Mouse (Mus musculus) testis, postnatal 14 days (tissue): Measurements from ENCODE around the gene Zc3h15.

Experiments
- DNase-seq: peaks from one replicate; pipeline ENCODE4 v3.0.0; 2021; ENCODE audit warnings: low spot score

The Zc3h15 gene

GRCm38 (mm10) chr2:83674421-83674820, 30.2 kb downstream of the Zc3h15 start:
- no peak for DNase-seq

GRCm38 (mm10) chr2:83674896-83675295, 30.7 kb downstream of the Zc3h15 start:
- DNase-seq = no peak

DNA sequence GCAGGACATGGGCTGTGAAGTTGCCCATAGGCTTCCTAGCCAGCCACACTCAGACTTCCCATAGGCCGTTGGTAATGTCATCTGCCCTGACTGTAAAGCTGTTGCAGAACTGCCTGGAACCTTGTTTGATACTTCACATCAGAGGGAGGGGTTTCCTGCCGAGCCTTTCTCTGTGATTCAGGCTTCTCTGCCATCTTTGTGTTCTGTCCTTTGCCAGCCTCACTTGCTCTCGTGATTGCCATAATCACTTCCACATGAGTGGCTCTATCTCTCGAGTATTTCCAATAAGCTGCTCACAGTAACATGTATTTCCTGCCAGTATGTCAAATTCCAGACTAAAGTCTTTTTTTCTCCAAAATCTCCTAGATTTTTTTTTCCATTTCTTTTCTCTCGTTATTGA, 31.4 kb downstream of the Zc3h15 start:
- no peak for DNase-seq

DNA sequence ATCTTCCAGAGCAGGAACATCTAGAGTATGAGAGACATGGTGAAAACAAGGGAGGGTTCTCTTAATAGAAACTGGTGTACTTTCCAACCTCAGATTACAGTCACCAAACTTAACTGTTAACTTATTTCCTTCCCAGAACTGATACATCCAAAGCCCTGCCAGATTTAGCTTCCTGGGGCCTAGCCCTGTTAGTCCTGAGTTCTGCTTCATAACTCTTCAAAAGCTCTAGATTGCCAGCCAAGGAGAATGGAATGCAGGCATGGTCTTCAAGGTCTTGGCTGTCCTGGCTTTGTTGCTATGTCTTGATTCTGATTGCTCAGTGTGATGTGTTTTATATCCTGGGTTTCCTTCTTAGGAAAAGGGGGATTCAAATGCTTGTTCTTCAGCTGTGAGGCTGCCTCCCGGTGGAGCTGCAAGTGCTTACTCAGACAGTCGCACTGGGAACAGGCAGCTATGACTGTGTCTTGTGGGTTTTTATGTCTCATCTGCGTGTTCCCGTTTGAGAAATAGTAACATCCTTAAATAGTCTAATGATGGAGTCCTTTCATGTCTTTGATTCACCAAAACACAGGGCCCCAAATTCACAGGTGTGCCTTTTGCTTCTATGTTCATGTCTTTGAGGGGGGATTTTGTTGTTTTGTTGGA, 32.1 kb downstream of the Zc3h15 start:
- no peak for DNase-seq

- DNase-seq = no peak
Measured at GRCm38 (mm10) chr2:83681332-83681731, 37.1 kb downstream of the Zc3h15 start.

DNA sequence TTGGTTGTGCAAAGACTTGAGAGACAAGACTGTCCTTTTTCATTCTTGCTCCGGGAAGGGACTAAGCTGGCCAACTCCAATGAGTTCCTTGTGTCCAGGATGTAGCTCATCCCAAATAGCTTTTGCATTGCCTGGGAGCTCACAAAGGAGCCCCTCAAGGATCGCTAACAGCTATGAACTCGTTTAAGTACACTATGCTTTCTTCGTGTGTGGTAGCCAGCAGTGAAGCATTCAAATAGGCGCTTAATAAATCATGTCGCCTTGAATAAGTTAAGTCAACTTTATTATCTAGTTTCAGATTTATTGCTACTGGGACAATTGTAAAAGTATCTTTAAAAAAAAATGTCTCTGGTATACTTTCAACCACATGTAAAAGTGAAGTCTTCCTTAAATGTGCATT, 37.5 kb downstream of the Zc3h15 start:
- DNase-seq = no peak

DNA sequence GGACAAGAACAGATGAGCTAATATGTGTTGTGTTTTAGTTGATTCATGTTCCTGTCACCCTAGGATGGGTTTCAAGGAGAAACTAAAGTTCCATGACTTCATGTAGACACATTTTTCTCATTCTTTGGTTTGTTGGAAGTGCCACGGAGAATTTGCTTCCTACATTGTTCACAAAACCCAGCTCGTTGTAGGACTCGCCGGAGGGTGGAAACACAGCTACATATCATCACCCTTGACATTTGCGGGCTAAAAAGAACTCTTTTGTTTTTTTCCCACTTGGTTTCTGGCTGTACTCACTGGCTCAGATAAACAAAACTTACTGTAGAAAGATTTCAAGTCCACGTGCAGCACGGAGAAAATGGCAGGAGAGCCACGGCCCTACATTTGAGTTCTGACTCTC, 38.0 kb downstream of the Zc3h15 start:
- peak; percentile 27 for DNase-seq

DNA sequence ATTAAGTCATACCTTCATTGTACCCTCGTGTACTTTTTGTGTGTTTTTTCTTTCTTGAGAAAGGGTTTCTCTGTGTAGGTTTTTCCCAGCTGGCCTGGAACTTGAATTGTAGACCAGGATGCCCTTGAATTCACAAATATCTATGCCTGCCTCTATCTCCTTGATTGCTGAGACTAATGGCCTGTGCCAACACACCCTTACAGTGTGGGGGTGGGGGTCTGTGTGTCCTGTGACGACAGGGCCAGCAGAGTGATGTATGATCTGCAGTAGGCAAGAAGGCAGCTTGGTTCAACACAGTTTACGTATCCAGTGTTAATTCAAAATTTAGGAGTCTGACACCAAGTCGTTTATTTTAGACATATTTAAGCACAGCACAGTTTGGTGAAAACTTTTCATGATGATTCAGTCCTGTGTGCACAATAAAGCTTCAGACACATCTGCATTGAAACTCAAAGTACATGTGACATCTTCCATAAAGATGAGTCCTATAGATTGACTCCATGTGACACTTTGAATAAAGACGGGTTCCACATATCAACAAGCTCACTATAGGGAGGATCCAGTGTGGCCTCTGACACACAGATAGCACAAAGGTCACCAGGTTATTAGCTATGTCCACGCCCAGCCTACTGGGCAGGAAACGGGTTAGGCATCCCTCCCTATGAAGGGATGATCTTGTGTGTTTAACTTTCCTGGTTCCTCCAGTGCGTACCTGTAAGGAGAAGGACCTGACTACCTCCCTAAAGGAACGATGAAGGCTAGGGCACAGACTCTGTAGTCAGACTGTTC, 39.7 kb downstream of the Zc3h15 start:
- no peak for DNase-seq

GRCm38 (mm10) chr2:83684691-83685090, 40.5 kb downstream of the Zc3h15 start:
- DNase-seq = no peak

- DNase-seq = no peak
Measured at GRCm38 (mm10) chr2:83690372-83690771, 46.1 kb downstream of the Zc3h15 start.

GRCm38 (mm10) chr2:83692651-83693545, 48.7 kb downstream of the Zc3h15 start:
- DNase-seq = no peak

- DNase-seq = no peak
Measured at GRCm38 (mm10) chr2:83694061-83694460, 49.8 kb downstream of the Zc3h15 start.

- no peak for DNase-seq
Measured at GRCm38 (mm10) chr2:83695345-83696247, 51.4 kb downstream of the Zc3h15 start.

DNA sequence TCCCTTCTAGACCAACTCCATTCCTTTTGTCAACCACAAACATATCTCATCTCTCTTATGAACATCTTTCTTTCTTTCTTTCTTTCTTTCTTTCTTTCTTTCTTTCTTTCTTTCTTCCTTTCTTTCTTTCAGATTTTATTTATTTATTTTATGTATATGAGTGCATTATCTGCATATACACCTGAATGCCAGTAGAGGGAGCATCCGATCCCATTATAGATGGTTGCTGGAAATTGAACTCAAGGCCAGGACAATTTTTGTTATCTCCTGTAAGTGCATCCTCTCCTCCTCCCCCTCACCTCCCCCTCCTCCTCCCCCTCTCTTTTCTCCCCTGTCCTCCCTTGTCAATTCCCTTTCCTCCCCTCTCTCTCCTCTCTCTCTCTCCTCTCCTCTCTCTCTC, 54.2 kb downstream of the Zc3h15 start:
- DNase-seq = no peak

GRCm38 (mm10) chr2:83699324-83699723, 55.1 kb downstream of the Zc3h15 start:
- no peak for DNase-seq

DNA sequence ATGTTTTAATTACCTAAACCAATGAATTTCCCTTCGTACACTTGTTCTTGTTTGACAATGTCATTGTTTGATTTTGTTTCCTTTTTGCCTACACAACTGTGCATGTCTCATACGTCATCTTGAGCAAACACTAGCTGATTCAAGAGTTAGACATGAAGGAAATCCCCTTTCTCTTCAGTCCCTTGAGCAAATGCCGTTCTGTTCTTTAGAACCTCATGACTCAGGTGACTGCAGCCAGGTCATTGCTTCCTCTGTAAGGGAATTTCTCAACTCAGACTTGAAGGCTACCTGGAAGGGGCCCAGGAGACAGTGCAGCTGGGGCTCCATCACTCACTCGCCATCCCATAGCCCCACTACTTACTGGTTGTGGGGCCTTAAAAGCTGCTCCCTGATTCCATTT, 56.4 kb downstream of the Zc3h15 start:
- DNase-seq = no peak

DNA sequence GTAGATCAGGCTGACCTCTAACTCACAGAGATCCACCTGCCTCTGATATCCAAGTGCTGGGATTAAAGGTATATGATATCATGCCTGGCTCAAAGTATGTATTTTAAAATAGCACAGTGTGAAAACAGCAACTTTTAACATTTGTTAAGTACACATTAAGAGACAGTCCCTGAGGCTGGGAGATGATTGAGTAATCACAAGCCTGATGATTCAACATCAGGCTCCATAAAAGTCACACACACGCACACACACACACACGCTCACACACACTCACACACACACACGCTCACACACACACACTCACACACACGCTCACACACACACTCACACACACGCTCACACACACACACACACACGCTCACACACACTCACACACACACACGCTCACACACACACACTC, 58.2 kb downstream of the Zc3h15 start:
- no peak for DNase-seq

DNA sequence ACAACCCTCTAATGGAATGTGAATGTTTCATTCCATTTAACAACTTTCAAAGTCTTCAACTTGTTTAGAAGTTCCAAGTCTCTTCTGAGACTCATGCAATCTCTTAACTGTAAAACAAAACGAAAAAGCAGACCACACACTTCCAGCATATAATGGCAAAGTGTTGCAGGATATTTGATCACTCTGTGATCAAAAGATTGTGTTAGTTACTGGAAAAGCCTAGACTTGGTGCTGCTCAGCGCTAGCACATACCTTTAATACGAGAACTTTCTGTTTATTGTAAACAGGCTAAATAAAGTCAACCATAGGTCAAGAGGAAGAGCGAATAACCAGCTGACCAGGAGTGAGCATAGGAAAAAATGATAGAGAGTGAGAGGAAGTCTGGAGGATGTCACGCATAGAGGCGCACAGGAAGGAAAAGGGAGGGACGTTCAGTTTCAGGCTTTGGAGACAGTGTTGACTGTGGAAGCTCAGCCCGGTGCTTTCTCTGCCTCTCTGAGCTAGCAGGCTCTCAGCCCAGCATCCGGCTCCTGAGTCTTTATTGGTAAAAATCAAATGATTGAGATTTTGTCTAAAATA, 61.4 kb downstream of the Zc3h15 start:
- DNase-seq = no peak

DNA sequence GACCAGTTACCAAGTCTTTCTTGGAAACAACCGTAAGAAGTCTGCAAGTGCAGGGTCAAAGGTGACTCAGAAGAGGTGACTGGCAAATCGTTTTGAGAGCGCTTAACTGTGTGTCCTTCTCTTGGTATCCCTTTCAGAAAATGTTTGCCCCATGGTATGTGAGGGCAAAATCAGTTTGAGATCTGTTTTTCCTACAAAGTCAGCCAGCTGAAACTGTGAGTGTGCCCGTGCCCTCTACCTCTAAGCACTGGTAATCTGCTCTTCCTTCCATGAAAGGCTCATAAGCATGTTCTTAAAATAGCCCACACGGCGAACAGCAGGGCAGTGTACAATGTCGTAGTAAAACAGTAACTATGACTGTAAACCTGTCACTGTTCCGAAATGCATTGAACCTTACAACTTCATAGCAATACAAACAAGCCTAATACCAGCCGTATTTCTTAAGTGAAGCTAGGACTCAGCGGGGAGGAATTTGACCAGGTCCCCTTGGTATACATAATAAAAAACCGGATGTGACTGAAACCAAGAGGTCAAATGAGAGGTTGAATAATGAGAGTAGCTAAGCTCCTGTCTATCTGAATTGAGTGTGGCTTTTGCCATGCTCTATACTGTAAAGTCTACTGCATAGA, 65.8 kb downstream of the Zc3h15 start:
- no peak for DNase-seq

DNA sequence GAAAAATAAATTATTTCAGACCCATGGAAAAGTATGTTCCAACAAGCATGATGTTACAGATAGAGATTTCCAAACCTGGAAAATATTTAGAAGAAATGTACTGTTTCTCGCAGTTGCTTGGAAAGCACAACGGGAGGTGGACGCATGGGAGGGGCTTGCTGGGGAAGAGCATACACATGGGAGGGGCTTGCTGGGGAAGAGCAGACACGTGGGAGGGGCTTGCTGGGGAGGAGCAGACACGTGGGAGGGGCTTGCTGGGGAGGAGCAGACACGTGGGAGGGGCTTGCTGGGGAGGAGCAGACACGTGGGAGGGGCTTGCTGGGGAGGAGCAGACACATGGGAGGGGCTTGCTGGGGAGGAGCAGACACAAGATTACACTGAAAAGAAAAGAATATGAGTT, 69.0 kb downstream of the Zc3h15 start:
- peak; percentile 58 for DNase-seq

GRCm38 (mm10) chr2:83713946-83714345, 69.7 kb downstream of the Zc3h15 start:
- no peak for DNase-seq
